Mouse (Mus musculus): ENCODE results near the gene Psma3. TPM values are rescaled to one million over a fixed set of nuclear protein-coding genes. Genes with fewer than 3 reads are reported as not detected.

Psma3 gene
- total and polyA plus RNA-seq, 2 experiments from 2014 or later = 116 to 509 TPM

GRCm38 (mm10) chr12:71043571-71043970 lies 69.2 kb downstream of the Psma3 start:
- peaks cover 11% of the 10 kb centered on the region; the same call in 1 of the 2 replicates for H3K36me3 ChIP-seq (ENCODE audit: insufficient read depth, low read length)
- no peaks in the 10 kb centered on the region for H3K27me3 ChIP-seq (ENCODE audit: insufficient read depth, low read length)
- H3K4me1 ChIP-seq (ENCODE audit: insufficient read depth, low read length) = no peaks in the 10 kb centered on the region
- no peak overlapping the region for H3K9ac ChIP-seq (replicated peaks; ENCODE audit: low read length, poor library complexity, severe bottlenecking)
- H3K27ac ChIP-seq (ENCODE audit: low read depth, low read length) = no peak overlapping the region
- TF ChIP-seq CTCF (IDR thresholded peaks at IDR 0.05) = no peak
- no peak overlapping the region for H3K4me2 ChIP-seq (ENCODE audit: low read depth, low read length, poor library complexity, severe bottlenecking)
- H3K4me3 ChIP-seq (ENCODE audit: low read depth, low read length) = no peak overlapping the region
- no peaks in the 10 kb centered on the region for H3K9me3 ChIP-seq (ENCODE audit: low read length)
- ATAC-seq (ENCODE audit: low FRiP score) (no peak), DNase-seq (ENCODE audit: low spot score) (no peak)
- 94% methylated on average over 3 of the region's 3 CpGs for WGBS

GRCm38 (mm10) chr12:71044488-71044887 lies 70.1 kb downstream of the Psma3 start:
- no peak overlapping the region for H3K4me3 ChIP-seq (ENCODE audit: low read depth, low read length)
- H3K9ac ChIP-seq (replicated peaks; ENCODE audit: low read length, poor library complexity, severe bottlenecking) = no peak overlapping the region
- no peaks in the 10 kb centered on the region for H3K9me3 ChIP-seq (ENCODE audit: low read length)
- DNase-seq (ENCODE audit: low spot score) (no peak), ATAC-seq (ENCODE audit: low FRiP score) (no peak)
- TF ChIP-seq CTCF (IDR thresholded peaks at IDR 0.05) = no peak
- H3K4me1 ChIP-seq (ENCODE audit: insufficient read depth, low read length) = no peaks in the 10 kb centered on the region
- no peak overlapping the region for H3K4me2 ChIP-seq (ENCODE audit: low read depth, low read length, poor library complexity, severe bottlenecking)
- H3K36me3 ChIP-seq (ENCODE audit: insufficient read depth, low read length) = peaks cover 9% of the 10 kb centered on the region; the same call in 1 of the 2 replicates
- no peaks in the 10 kb centered on the region for H3K27me3 ChIP-seq (ENCODE audit: insufficient read depth, low read length)
- no peak overlapping the region for H3K27ac ChIP-seq (ENCODE audit: low read depth, low read length)
- WGBS = 100% methylated on average over 2 of the region's 2 CpGs

Other genes starting within 250 kb of the Psma3 start
- 7.2 and 8.9 TPM in 2 replicates for gene Frmd6, start 149.1 kb upstream of the Psma3 start, total RNA-seq (2014; rRNA removed)
- 5.9 and 6.8 TPM in 2 replicates for gene Frmd6, start 149.1 kb upstream of the Psma3 start, polyA plus RNA-seq (2015; fragmentation: Nextera tagmentation; extraction: Ambion mirVana)
- gene Actr10, start 36.8 kb upstream of the Psma3 start, total RNA-seq (2014; rRNA removed) = 132 and 144 TPM in 2 replicates
- gene Actr10, start 36.8 kb upstream of the Psma3 start, polyA plus RNA-seq (2015; fragmentation: Nextera tagmentation; extraction: Ambion mirVana) = 164 and 171 TPM in 2 replicates
- 11.0 and 11.1 TPM in 2 replicates for gene Arid4a, start 41.4 kb downstream of the Psma3 start, total RNA-seq (2014; rRNA removed)
- gene Arid4a, start 41.4 kb downstream of the Psma3 start, polyA plus RNA-seq (2015; fragmentation: Nextera tagmentation; extraction: Ambion mirVana) = 40.0 and 43.4 TPM in 2 replicates
- 5.4 TPM in 1 of 2 replicates, not detected in the other for gene Tomm20l, start 136.8 kb downstream of the Psma3 start, total RNA-seq (2014; rRNA removed)
- gene Tomm20l, start 136.8 kb downstream of the Psma3 start, polyA plus RNA-seq (2015; fragmentation: Nextera tagmentation; extraction: Ambion mirVana) = 0.45 TPM in 1 of 2 replicates, not detected in the other
- 61.7 and 108 TPM in 2 replicates for gene Timm9, start 162.1 kb downstream of the Psma3 start, total RNA-seq (2014; rRNA removed)
- gene Timm9, start 162.1 kb downstream of the Psma3 start, polyA plus RNA-seq (2015; fragmentation: Nextera tagmentation; extraction: Ambion mirVana) = 137 and 146 TPM in 2 replicates
- 8.1 and 8.2 TPM in 2 replicates for gene 2700049A03Rik, start 162.2 kb downstream of the Psma3 start, total RNA-seq (2014; rRNA removed)
- gene 2700049A03Rik, start 162.2 kb downstream of the Psma3 start, polyA plus RNA-seq (2015; fragmentation: Nextera tagmentation; extraction: Ambion mirVana) = 6.1 and 7.1 TPM in 2 replicates

Measured in midbrain, postnatal 0 days (tissue).